Mouse (Mus musculus) splenic B cell, adult 2 months (primary cell): ENCODE results near the gene Selplg.
A peak's percentile ranks its signal among the peaks of the same experiment; 100 is the strongest.
"Not testable (repeated sequence)": the region's sequence is repeated elsewhere in the genome, so short reads cannot be mapped to it uniquely, and the experiment has no call there.

Source experiments
- DNase-seq: peaks from one replicate; pipeline ENCODE4 v3.0.0-alpha.2; 2011; ENCODE audit warnings: low read depth, low spot score
- H3K27me3 ChIP-seq: 2 replicates; pipeline ENCODE4 v1.6.1; 2012; ENCODE audit warnings: mild to moderate bottlenecking, low read length, moderate library complexity, mixed read lengths; ENCODE audit not compliant: control insufficient read depth, poor library complexity, insufficient read depth, severe bottlenecking
- H3K36me3 ChIP-seq: 2 replicates; pipeline ENCODE4 v1.6.1; 2012; ENCODE audit warnings: mild to moderate bottlenecking, low read length, moderate library complexity, mixed read lengths; ENCODE audit not compliant: control insufficient read depth, poor library complexity, insufficient read depth, severe bottlenecking

The Selplg gene

DNA sequence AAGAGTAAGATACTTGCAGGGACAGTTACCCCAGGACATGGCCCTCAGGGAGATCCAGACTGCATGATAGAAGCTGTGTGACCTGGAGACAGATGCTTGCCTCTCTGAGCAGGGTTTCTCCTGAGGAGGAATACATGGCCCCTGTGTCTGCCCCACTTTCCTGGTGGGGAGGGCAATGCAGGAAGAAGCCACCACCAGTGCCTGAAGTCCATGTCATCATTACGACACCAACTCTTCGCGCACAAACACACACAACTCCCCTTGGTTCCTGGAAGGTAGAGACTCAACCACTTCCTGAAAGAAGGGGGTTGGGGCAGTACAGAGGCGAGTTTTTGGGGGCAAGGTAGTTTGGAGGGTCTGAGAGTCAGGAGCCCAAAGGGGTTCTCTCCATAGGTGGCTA is 8.2 kb downstream of the Selplg start:
- H3K27me3 ChIP-seq = no peaks in the 10 kb centered on the region
- DNase-seq = no peak

DNA sequence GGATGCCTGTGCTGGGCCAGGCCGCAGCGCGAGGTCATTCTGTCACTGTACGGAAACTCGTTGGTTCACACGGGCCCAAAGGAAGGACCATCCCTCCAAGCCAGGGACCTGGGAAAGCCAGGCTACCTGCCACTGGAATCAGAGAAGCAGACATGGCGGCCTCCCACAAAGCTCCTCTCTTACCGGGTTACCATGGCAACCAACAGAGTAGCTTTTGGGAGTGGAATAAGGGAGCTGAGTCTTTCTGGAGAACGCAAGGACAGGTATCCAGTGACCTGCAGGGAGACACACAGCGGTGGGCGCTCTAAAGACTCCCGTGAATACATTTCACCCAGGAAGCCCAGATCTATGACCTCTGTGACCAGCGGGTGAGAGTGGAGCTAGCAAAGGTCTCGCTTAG is 13.9 kb downstream of the Selplg start:
- no peak for DNase-seq
- Histone ChIP-seq H3K36me3 (no peaks in the 10 kb centered on the region), H3K27me3 (no peaks in the 10 kb centered on the region)

More for the DNA sequence above, 8.2 kb downstream of the Selplg start:
- no peaks in the 10 kb centered on the region for H3K36me3 ChIP-seq

DNA sequence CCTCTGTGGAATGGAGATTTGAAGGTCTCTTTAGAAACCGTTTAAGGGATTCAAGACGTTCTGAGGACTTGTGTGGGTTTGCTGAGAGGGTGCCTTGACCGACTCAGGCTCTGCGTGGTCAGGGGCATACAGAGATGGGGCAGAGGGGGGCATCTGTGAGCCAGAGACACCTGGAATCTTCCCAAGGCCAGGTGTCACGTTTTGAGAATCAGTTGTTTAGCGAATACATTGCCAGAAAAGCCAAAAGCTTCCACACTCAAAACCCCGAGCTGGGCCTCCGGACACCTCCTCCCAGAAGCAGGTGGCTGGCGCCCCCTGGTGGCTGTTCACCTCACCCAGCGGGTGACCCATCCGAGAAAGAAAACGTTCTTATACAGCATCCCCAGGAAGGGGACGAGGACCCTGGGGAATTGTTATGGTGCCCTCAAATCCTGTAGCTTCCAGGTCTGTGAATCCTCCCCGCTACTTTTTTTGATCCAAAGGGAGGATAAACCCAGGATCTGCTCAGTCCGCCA is 16.7 kb downstream of the Selplg start:
- H3K27me3 ChIP-seq = no peaks in the 10 kb centered on the region
- DNase-seq = peak; percentile 88
- no peaks in the 10 kb centered on the region for H3K36me3 ChIP-seq

DNA sequence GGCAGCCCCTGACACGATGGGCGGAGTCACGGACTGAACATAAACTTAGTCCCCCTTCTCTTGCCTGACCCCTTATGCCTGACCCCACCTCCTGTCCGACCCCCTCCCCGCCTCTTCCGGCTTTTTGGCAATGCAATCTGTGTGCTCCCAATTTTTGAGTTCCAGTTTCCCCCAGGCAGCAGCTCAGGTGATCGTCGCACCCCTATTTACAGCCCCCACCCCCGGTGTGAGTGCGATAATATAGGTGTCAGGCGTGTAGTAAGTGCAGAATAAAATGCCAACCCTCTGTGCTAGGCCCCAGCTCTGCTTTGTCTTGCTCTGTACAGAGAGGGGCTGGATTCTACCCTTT is 17.4 kb downstream of the Selplg start:
- Histone ChIP-seq H3K36me3 (no peaks in the 10 kb centered on the region), H3K27me3 (no peaks in the 10 kb centered on the region)
- DNase-seq = no peak

DNA sequence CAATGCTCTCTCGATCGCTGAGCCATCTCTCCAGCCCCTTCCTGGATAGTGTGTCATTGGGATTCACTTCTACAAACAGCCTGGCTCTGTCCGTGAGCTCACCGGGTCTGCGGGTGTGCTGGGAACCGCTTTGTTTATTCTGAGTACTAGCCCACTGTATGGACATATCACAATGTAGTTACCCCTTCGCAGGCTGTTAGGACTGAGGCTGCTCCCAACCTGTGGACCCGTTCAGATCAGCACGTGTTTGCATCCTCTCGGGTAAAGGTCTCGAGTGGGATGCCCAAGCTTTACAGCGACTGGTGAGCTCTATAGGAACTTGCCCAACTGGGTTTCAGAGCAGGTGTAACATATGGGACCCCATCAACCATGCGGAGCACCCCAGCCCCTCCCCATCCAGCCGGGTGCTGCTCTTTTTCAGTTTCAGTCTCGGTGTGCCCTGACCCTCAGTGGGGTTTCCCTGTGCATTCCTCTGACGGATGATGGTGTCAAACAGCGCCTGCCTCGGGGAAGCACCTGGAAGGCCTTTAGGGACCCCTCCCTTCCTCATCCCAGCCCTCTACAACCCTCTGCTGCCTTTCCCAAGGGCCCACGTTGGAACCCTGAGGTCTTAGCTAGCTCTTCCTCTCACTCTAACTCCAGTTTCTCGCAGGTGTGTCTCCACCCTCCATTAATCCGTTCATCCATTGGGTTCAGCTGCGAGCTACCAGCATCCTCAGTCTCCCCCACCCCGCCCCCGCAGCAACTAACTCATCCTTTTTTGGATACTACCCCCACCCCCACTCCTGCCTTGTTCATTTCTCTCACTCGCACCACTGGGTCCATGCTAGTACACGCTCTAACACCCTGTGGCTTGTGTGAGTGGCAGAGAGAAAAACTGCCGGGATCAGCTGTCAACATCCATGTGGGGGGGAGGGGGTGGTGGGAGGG is 18.1 kb downstream of the Selplg start:
- Histone ChIP-seq H3K27me3 (no peaks in the 10 kb centered on the region), H3K36me3 (no peaks in the 10 kb centered on the region)
- peak; percentile 77 for DNase-seq

DNA sequence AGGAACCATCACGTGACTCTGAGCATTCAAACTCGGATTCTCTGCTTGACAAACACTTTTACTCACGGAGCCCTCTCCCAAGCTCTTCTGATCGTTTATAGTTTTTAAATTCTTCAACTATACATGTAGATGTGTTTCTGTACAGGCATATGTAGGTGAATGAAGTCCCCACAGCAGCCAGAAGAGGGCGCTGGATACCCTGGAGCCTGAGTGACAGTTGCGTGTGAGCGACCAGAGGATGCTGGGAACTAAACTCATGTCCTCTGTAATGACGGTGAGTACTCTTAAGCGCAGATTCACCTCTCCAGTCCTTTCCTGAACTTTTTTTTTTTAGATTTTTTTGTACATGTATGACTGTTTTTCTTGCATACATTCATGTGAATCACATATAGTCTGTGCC is 18.8 kb downstream of the Selplg start:
- DNase-seq = peak; percentile 76
- Histone ChIP-seq H3K36me3 (no peaks in the 10 kb centered on the region), H3K27me3 (no peaks in the 10 kb centered on the region)

DNA sequence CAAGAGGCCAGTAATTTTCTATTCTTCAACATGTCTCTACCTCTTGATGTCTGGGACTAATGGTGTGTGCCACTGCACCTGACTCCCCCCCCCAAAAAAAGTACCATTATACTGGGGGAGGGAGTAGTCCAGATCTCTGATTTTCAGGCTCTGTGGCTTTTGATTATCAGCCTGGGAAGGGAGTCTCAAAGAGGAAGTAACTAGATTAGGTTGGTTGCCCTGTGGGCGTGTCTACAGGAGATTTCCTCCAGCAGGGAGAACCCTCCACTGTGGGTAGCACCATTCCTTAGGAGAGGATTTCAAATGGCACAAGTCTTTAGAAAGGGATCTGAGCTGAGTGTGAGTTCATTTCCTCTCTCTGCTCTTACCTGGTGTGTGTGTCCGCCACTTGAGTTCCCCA is 19.8 kb downstream of the Selplg start:
- no peaks in the 10 kb centered on the region for H3K27me3 ChIP-seq
- H3K36me3 ChIP-seq = no peaks in the 10 kb centered on the region
- DNase-seq = peak; percentile 53

DNA sequence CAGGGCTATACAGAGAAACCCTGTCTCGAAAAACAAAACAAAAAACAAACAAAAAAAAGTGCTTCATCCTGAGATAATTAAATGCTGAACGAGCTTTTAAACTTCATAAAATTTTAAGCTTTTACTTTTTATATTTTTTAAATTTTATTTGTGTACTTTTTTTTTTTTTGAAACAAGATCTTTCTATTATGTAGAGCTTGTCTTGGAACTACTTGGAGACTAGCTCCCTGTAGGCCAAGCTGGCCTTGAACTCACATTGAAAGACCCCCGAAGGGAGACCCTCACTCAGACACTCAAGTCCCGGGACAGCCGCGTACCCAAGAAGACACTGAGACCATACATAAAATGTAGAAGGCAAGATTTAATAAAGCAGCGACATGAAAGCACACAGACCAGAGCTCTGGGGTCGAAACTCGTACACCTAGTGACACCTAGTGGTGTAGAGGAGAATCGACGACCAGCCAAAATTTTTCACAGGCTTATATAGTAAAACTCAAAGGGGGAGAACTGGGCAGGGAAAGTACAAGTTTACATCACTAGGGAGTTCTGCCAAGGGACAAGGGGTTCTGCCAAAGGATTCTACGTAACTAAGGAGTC is 20.5 kb downstream of the Selplg start:
- DNase-seq = peak; percentile 60
- H3K36me3 ChIP-seq, H3K27me3 ChIP-seq: not testable (repeated sequence)

DNA sequence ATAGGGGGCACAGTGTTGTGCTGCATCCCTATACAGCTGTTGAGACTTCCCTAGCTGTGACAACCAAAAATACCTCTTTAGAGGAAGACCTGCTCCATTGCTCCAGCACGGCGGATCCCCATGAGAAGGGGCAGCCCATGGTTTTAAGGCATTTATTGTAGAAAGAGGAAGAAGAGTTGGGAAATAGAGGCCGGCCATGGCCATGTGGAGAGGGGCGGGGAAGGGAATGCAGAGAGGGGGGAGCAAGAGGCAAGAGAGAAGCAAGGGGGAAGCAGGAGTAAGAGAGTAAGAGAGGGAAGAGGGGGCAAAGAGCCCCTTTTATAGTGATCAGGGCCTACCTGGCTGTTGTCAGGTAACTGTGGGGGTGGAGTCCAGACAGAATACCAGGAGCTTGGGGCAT is 22.3 kb downstream of the Selplg start:
- DNase-seq = no peak
- H3K36me3 ChIP-seq = no peaks in the 10 kb centered on the region

DNA sequence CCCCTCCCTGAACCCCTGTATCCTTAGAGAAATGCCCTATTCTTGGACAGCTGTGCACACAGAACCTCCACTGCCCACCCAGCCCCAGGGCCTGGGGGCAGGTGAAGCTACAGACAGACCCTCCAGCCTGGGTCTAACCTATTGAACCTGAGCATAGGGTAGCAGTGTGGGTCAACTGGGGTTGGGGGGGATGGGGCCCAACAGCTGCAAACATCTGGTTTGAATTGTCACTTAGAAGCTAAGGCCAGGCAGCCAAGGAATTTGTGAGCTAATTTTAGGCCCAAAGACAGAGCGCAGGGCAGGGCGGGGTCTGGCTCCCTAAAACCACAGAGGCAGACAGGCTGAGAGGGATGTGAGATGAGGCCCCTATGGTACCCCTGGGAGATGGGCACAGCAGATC is 24.3 kb downstream of the Selplg start:
- no peak for DNase-seq
- Histone ChIP-seq H3K36me3 (no peaks in the 10 kb centered on the region), H3K27me3 (no peaks in the 10 kb centered on the region)

More for the DNA sequence above, 22.3 kb downstream of the Selplg start:
- H3K27me3 ChIP-seq = no peaks in the 10 kb centered on the region

DNA sequence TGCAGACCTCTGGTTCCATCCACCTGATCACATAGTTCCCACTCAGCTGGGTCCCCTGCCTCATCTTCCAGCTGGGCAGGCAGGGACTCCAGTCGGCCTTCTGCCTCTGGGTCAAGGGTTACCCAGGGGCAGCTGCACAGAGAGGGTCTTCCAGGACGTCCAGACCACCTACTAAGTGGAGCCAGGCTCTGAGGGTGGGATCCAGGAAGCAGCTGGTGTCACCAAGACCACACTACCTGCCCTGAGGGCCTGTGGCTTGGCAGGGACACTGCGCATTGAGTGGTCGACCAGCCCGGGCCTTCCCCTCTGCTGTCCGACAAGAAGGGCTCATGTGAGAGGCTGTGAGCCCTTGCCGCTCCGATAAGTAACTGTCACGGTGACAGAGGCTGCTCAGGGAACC is 24.7 kb downstream of the Selplg start:
- Histone ChIP-seq H3K36me3 (no peaks in the 10 kb centered on the region), H3K27me3 (no peaks in the 10 kb centered on the region)
- no peak for DNase-seq

DNA sequence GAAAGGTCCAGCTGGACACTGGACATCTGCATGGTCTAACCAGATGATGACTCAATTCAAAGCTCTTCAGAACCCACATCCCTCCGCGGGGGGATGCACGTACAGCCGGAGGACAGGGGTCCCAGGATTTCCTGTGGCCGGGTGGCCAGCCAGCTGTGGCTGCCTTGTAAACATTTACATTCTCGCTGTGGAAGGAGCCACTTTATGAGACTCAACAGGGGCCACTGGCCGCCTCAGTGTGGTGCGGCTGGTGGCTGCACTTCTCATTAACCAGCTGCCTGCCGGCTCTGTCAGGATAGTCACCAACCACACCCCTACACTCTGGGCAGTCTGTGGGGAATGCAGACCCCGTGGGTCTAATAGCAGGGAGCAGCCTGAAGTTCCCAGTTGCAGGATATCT is 26.0 kb downstream of the Selplg start:
- H3K36me3 ChIP-seq = no peaks in the 10 kb centered on the region
- DNase-seq = no peak
- H3K27me3 ChIP-seq = no peaks in the 10 kb centered on the region

DNA sequence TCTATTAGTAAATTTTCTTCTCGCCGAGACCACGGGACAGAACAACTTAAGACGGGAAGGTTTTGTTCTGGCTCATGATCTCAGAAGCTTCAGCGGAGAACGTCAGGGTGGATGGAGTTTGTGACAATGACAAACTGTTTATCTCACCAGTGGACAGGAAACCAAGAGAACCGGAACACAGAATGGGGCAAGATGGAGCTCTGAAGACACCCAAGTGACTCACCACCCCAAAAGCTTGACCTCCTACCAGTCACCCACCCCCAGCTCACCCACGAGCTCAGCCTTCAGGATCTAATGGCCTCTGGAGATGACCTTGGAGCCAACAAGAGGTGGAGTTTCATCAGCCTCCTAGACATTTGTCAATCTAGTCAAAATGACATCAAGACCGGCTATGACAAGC is 27.1 kb downstream of the Selplg start:
- Histone ChIP-seq H3K36me3 (no peaks in the 10 kb centered on the region), H3K27me3 (no peaks in the 10 kb centered on the region; the same call in 1 of the 2 replicates)
- no peak for DNase-seq

DNA sequence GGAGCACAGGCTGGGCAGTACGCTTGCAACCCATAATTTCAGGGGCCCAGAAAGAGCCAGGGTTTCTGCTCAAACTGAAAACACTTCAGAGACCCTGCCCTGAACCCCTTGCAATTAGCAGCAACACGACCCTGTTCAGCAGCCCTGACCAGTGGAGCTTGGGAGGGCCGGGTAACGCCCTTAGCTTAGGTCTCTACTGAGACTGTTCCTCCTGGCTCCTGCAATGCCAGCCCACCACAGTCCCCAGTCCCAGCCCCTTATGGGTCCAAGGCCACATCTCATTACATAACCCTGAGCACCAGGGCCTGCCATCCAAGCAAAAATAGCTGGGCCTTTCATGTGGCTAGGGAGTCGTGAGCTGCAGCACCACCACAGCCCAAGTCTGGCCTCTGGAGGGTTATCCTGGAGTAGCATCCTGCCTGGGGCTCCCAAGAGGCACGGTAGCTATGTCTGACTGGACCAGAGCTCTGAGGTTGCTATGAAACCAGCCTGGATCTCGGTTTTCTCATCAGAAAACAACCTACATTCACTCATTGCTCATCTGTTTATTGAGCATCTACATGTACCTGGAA is 28.0 kb downstream of the Selplg start:
- no peaks in the 10 kb centered on the region for H3K36me3 ChIP-seq
- no peak for DNase-seq
- no peaks in the 10 kb centered on the region; the same call in 1 of the 2 replicates for H3K27me3 ChIP-seq

DNA sequence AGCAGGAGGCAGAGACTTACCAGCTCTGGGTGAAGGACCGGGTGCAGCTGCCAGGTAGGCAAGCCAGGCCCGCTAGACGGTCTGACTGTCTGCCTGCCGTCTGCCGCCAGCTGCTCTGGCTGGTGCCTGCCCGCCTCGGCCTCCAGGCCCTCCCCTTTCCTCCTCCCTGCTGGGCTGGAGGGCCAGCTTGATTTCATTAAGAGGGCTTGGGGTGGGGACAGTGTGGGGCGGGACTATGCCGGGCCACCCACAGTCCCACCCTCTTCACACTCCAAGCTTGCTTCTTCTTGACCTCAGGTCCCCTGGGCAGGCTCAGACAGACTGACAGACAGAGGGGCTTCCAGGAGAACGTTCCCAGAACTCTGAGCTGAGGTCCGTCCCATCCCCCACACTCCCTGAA is 32.2 kb downstream of the Selplg start, which contains the start of gene Tmem119:
Tmem119 (minus strand) TSS at position 237 of the 400 bp plus-strand sequence.
- Histone ChIP-seq H3K36me3 (no peaks in the 10 kb centered on the region), H3K27me3 (no peaks in the 10 kb centered on the region; the same call in 1 of the 2 replicates)
- no peak for DNase-seq
